Mouse (Mus musculus) lung, adult 2 months (tissue): ENCODE results near the gene Cmtm2b.

Experiments used
- CTCF ChIP-seq: fragments of 200-500 bp; IDR thresholded peaks from 2 replicates; pipeline ENCODE4 v1.5.1; 2011; ENCODE audit warnings: mild to moderate bottlenecking, low read length, control low read depth; ENCODE audit not compliant: insufficient read depth
- POLR2A ChIP-seq: fragments of 200-500 bp; IDR thresholded peaks from 2 replicates; pipeline ENCODE4 v1.6.1; 2011; ENCODE audit warnings: low read depth, mild to moderate bottlenecking, control low read depth, low read length, borderline replicate concordance; ENCODE audit errors: extremely low read depth

GRCm38 (mm10) chr8:104365695-104366094 lies 43.7 kb downstream of the Cmtm2b start:
- TF ChIP-seq POLR2A (no peak), CTCF (no peak)
